Mouse (Mus musculus) adrenal gland, adult 8-10 months (tissue): ENCODE data around the gene Mrps12. TPM values are rescaled to one million over a fixed set of nuclear protein-coding genes. Genes with fewer than 3 reads are reported as not detected.

Source experiments
- DNase-seq: peaks from one replicate; pipeline ENCODE4 v3.0.0; 2022
- total RNA-seq, 4 experiments: library from RNA; stranded (reverse); gene quantifications; 2 replicates each; pipeline ENCODE4 v1.2.4; 2022

The Mrps12 gene
- total RNA-seq, 4 experiments from 2014 or later: 76.5 to 92.2 (median 83.3) TPM

- DNase-seq: no peak
These were observed 17.0 kb upstream of the Mrps12 start for GRCm38 (mm10) chr7:28758623-28759022.

DNA sequence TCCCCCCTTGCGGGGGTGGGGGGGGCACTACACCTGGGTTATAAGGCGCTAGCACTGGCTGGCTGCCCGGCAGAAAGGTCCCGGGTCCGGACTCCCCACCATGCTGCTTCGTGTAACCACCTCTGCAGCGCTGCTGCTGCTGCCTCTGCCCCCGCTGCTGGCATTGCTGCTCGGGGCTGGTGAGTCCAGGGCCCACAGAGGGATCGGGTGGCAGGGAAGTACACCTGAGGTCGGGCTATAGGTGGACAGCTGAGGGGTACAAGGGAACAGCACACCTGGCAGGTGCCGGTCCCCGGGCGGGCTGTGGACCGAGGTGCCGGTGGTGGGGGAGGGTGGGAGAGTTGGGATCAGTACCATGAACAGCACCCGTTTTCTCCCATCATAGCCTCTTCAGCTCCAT is 14.5 kb upstream of the Mrps12 start, which contains the start of gene Ccer2:
Gene Ccer2, plus strand, starts transcription at position 96 of the 400 bp plus-strand sequence.
- no peak for DNase-seq

DNA sequence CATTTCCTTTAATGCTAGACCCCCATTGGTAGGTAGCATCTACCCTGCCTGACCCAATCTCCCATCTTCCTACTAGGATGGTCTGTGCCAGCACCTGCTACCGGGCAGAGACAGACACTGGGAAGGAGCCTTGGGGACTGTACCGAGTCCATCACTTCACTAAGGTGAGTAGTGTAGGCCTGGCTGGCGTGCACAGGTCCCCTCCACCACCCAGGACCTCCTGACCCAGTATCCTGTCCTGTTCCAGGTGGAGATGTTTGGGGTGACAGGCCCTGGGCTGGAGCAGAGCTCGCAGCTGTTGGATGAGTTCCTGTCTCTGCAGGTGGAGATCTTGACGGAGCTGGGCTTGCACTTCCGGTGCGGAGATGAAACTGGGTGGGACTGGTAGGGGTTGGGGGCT is 8.3 kb upstream of the Mrps12 start:
- no peak for DNase-seq

DNA sequence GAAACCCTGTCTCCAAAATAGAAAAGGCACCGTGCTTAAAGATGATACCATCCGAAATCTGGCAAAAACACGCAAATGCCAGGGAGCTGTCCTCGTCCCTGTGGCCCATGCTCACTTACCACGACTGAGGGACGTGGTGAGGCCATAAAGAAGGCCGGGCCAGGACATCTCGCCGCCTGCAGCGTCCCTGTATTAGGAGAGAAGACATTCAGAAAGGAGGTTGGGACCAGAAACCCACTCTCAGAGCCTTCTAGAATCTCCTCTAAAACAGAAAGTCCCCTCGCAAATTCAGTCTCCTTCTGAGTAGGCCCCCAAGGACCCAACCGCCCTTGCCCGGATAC is 282 bp downstream of the Mrps12 start:
- no peak for DNase-seq

GRCm38 (mm10) chr7:28740949-28741348 is 671 bp downstream of the Mrps12 start:
- DNase-seq: no peak

GRCm38 (mm10) chr7:28739829-28740228 is 1.8 kb downstream of the Mrps12 start:
- no peak for DNase-seq

DNA sequence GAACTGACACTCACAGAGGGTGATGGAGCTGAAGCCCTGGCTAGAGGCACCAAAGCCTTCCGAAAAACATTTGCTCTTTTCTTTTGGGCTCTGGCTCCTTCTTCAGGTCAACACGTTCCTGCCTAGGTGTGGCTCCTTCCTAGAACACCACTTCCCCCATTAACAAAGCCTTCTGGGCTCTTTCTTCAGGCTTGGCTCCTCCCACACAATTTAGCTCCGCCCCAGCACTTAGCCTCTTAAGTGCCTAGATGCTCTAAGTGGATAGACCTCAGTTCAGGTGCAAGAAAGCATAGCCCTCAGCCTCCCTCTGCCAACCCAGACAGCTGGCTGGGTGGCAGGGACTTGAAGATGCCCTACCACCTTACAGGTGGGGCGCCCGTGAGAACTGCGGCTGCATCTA is 5.9 kb downstream of the Mrps12 start:
- no peak for DNase-seq

DNA sequence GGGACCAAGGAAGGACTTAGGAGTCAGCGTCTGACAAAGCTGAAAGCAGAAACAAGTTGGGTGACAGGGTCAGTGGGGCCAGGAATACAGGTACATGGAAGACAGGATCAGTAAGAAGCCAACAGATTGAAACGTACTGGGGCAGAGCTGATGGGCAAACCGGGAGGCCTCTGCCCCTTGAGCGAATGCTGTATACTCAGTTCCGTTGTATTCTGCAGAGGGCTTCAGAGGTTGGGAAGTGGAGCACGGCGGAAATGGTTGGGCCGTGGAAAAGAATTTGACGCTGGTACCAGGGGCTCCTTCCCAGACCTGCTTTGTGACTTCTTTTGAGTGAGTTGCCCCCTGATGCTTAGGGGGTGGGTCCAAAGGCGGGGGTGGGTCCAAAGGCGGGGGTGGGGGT is 8.4 kb downstream of the Mrps12 start:
- no peak for DNase-seq

GRCm38 (mm10) chr7:28732341-28733142 is 9.1 kb downstream of the Mrps12 start:
- peak; percentile 79 for DNase-seq

DNA sequence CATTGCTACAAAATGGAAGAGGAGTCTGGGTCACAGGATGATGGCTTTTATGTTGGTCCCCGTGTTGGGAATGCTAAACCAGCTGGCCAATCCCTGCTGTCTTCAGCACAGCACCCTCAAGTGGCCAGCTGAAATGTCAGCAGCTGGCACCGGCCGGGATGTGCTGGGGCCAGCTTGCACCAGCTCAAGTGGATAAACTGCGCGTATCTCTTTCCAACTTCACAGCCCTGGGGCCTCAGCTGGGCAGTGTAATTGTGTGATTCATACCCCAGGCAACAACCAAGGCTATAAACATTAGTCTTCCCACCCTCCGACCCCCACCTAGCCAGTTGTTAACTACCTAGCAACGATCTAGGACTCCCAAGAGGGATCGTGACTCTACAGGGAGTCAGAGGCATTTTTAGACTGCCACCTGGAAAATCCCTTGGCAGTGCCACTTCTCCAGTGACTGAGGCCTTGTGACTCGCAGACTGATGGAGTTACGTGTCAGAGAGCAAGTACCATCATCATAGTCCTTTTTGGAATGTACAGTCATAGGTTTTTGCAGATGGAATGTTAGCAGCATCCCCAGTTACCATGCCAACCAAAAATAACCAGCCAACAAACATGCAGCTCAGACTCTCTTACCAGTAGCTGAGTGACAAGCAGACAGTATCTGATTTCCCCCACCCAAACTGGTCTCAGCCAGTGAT is 13.8 kb downstream of the Mrps12 start:
- DNase-seq: no peak

- peak; percentile 79 for DNase-seq
These were observed 15.0 kb downstream of the Mrps12 start for GRCm38 (mm10) chr7:28726600-28726999.

GRCm38 (mm10) chr7:28724613-28725012 is 17.0 kb downstream of the Mrps12 start:
- DNase-seq: no peak

DNA sequence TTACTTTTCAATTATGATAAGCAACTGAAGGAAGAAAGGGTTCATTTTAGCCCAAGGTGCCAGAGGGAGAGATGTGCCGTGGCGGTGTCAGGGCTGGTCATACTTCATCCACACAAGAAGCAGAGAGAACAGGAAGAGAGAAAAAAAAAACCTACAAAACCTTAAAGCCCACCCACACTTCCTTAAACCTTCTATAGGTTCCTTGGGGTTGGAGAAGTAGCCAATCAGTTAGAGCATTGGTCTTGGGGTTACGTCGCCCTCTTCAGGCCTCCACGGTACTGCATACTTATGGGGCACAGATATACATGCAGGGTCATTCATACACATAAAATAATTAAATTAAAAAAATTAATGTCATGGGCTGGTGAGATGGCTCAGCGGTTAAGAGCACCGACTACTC is 19.5 kb downstream of the Mrps12 start:
- no peak for DNase-seq

DNA sequence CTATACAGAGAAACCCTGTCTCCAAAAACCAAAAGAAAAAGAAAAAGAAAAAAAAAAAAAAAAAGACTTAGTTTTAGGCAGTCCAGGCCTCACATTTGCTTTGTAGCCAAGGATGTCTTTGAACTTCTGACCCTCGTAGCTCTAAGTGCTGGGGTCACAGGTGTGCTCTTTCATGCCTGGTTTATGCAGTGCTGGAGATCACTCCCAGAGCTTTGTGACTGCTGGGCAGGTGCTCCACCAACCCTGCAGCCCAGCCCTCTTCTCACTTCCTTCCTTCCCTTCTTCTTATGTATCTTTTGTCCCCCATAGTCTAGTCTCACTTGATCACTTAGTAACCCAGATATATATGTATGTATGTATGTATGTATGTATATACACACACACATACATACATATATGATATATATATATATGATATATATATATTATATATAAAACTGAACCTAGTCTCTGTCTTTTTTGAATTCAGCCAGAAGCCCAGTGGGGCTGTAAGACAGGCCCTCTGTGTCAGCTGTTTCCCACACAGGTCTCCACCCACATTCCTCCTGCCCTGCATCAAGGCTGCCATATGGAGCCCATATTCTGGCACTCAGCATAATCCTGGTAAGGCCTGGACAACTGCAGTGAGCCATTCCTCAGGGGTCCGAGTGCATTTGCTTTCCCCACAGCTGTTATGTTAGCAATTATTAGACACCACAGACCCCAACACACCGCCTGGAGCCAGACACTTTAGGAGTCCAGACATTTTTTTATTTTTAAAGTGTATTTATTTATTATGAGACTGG is 20.7 kb downstream of the Mrps12 start:
- no peak for DNase-seq

- DNase-seq: no peak
These were observed 22.0 kb downstream of the Mrps12 start for GRCm38 (mm10) chr7:28719650-28720049.

DNA sequence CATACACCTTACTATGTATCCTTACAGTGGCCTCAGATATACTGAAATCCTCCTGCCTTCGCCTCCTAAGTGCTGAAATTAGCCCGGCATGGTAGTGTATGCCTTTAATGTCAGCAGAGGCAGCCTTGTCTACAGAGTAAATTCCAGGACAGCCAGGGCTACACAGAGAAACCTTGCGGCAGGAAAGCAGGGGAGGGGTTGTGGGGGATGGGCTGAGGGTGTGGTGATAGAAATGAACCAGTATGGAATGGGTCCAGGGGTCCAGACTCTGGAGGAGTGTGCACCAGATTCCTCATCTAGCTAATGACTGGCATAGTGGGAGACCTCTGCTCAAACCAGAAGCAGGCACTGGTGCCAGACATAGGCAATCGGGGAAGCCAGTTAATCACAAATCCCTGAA is 22.5 kb downstream of the Mrps12 start:
- DNase-seq: no peak

DNA sequence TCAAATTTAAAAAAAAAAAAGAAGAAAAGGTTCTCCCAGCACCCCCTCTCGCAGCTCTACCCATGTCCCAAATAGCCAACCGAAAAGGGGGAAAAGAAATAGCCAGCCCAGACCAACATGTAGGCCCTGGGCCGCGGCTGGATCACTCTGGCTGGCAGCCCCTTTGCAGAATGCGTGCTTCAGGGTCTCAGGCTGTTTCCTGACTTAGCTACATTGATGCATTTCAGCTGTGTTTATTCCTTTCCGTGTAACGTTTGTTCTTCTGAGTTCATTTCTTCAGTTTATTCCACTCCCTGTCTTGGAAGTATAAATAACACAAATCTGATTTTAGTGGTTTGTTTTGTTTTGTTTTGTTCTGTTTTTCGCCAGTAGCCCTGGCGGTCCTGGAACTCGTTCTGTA is 23.9 kb downstream of the Mrps12 start:
- DNase-seq: no peak

DNA sequence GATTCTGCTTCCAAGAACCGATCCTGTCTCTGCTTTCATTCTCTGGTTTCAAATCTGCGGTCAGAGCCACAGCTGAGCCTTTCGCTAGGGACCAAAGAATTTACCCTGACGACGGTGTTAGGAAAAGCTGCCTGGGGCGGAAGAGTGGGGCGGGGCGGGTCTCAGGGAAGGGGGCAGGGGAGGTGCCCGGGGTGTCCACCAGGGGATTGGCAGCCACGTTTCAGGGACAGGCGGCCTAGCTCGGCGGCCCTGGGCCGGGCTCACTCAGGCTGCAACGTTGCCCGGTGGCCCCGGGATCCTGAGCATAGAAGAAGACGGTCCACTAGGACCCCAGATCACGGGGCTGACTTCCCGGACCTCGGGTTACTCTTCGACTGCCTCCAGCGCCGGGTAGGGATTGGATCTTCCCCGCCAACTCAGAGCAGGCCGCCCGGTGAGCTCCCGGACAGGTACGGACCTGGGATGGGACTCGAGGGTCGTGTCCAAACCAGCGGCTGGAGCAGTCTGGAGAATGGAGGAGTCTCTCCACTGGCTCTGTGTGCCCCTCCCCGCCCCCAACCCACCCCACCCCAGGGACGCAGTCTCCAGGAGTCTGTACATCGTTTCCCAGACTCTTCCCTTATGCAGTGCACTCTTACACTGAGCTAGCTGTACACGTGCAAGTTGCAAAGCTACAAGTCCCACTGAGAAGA is 24.9 kb downstream of the Mrps12 start, which contains the start of gene Fbxo17:
Gene Fbxo17, plus strand, starts transcription at position 215 of the 692 bp plus-strand sequence.
- peak; percentile 55 for DNase-seq

DNA sequence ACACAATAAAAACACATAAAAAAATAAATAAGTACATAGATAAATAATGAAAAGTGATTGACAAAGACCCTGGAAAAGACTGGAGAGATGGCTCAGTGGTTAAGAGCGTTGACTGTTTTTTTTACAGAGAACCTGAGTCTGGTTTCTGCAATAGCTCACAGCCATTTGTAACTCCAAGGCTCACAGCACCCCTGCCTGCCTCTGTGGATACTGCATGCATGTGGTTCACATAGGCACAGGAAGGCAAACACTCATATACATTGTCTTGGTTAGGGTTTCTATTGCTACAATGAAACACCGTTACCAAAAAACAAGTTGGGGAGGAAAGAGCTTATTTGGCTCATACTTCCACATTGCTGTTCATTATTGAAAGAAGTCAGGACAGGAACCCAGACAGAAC is 26.0 kb downstream of the Mrps12 start:
- no peak for DNase-seq

DNA sequence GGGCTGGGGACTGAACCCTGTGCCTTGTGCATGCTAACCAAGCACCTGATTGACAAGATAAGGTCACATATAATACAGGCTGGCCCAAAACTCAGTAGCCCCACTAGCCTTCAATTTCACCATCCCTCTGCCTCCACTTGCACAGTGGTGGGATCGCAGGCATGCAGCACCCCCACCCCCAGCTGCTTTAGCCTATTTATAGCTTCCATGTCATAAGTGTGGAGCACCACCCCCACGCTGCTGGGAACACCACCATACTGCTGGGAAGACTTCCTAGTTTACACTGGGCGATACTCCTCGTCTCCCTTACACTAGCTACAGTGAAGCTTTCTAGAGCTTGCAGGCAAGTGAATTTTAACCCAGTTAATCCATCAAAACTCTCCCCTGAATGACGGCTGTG is 27.0 kb downstream of the Mrps12 start:
- no peak for DNase-seq

- DNase-seq: no peak
These were observed 30.7 kb downstream of the Mrps12 start for GRCm38 (mm10) chr7:28710962-28711361.

DNA sequence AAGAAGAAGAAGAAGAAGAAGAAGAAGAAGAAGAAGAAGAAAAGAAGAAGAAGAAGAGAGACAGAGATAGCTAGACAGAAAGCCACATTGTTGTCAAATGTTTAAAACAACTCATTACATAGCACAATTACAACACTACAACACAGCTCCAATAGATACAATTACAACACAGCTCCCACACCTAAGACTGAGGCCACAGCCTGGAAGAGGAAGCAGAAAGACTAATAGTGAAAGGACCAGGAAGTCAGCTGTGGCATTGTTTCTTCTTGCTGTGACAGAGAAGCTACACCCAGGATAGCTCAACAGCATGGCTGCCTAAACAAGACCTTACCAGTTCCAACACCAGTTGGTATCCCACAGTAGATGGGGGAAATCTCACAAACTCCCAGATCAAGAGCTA is 32.2 kb downstream of the Mrps12 start:
- no peak for DNase-seq
